Mouse (Mus musculus): ENCODE data around the gene Itga9. TPM values are rescaled to one million over a fixed set of nuclear protein-coding genes. Genes with fewer than 3 reads are reported as not detected.

Itga9 gene
- polyA plus RNA-seq, 1 experiment from 2014 or later, result 2.8 TPM

- no peaks in the 10 kb centered on the region for H3K27me3 ChIP-seq
- no peak overlapping the region for H3K9ac ChIP-seq
- 83% methylated on average over 7 of the region's 7 CpGs for WGBS
- H3K4me1 ChIP-seq (replicated peaks), result no peaks in the 10 kb centered on the region
- no peak overlapping the region for H3K4me2 ChIP-seq
- no peak for ATAC-seq (ENCODE audit: low FRiP score, low read depth)
- no peak overlapping the region for H3K4me3 ChIP-seq
- 0 out of 2 replicates have a peak, but pooled peaks cover 3% of the 10 kb centered on the region for H3K36me3 ChIP-seq
- no peak overlapping the region for H3K27ac ChIP-seq (replicated peaks)
- no peaks in the 10 kb centered on the region for H3K9me3 ChIP-seq
These were observed 53.8 kb downstream of the Itga9 start for GRCm38 (mm10) chr9:118660259-118660658.

GRCm38 (mm10) chr9:118662026-118662425 lies 55.5 kb downstream of the Itga9 start:
- no peaks in the 10 kb centered on the region for H3K27me3 ChIP-seq
- H3K4me3 ChIP-seq, result no peak overlapping the region
- H3K36me3 ChIP-seq, result 0 out of 2 replicates have a peak, but pooled peaks cover 6% of the 10 kb centered on the region
- 92% methylated on average over 8 of the region's 8 CpGs for WGBS
- H3K27ac ChIP-seq (replicated peaks), result no peak overlapping the region
- no peaks in the 10 kb centered on the region for H3K4me1 ChIP-seq (replicated peaks)
- no peaks in the 10 kb centered on the region for H3K9me3 ChIP-seq
- H3K4me2 ChIP-seq, result no peak overlapping the region
- H3K9ac ChIP-seq, result no peak overlapping the region
- ATAC-seq (ENCODE audit: low FRiP score, low read depth), result no peak

GRCm38 (mm10) chr9:118662476-118662875 lies 56.0 kb downstream of the Itga9 start:
- H3K36me3 ChIP-seq, result 0 out of 2 replicates have a peak, but pooled peaks cover 6% of the 10 kb centered on the region
- no peak overlapping the region for H3K4me3 ChIP-seq
- no peak overlapping the region for H3K27ac ChIP-seq (replicated peaks)
- H3K4me1 ChIP-seq (replicated peaks), result no peaks in the 10 kb centered on the region
- H3K9me3 ChIP-seq, result no peaks in the 10 kb centered on the region
- H3K9ac ChIP-seq, result no peak overlapping the region
- WGBS, result 93% methylated on average over 10 of the region's 10 CpGs
- no peak overlapping the region for H3K4me2 ChIP-seq
- no peak for ATAC-seq (ENCODE audit: low FRiP score, low read depth)
- H3K27me3 ChIP-seq, result no peaks in the 10 kb centered on the region

- H3K9ac ChIP-seq, result no peak overlapping the region
These were observed 57.4 kb downstream of the Itga9 start for GRCm38 (mm10) chr9:118663938-118664337.

GRCm38 (mm10) chr9:118666069-118666468 lies 59.6 kb downstream of the Itga9 start:
- H3K9me3 ChIP-seq, result no peaks in the 10 kb centered on the region
- ATAC-seq (ENCODE audit: low FRiP score, low read depth), result no peak
- no peaks in the 10 kb centered on the region for H3K4me1 ChIP-seq (replicated peaks)
- H3K4me2 ChIP-seq, result no peak overlapping the region
- no peak overlapping the region for H3K27ac ChIP-seq (replicated peaks)
- H3K4me3 ChIP-seq, result no peak overlapping the region
- H3K36me3 ChIP-seq, result 0 out of 2 replicates have a peak, but pooled peaks cover 6% of the 10 kb centered on the region
- no peaks in the 10 kb centered on the region for H3K27me3 ChIP-seq
- 86% methylated on average over 3 of the region's 3 CpGs for WGBS
- H3K9ac ChIP-seq, result no peak overlapping the region

More at GRCm38 (mm10) chr9:118663938-118664337, 57.4 kb downstream of the Itga9 start:
- Histone ChIP-seq H3K4me1 (replicated peaks) (no peaks in the 10 kb centered on the region), H3K4me2 (no peak overlapping the region), H3K9me3 (no peaks in the 10 kb centered on the region), H3K4me3 (no peak overlapping the region), H3K27me3 (no peaks in the 10 kb centered on the region), H3K36me3 (0 out of 2 replicates have a peak, but pooled peaks cover 6% of the 10 kb centered on the region), H3K27ac (replicated peaks) (no peak overlapping the region)
- no peak for ATAC-seq (ENCODE audit: low FRiP score, low read depth)
- WGBS, result 45% methylated on average over 6 of the region's 6 CpGs

- no peak overlapping the region for H3K9ac ChIP-seq
- 86% methylated on average over 3 of the region's 3 CpGs for WGBS
- H3K27ac ChIP-seq (replicated peaks), result no peak overlapping the region
- no peak overlapping the region for H3K4me3 ChIP-seq
- H3K36me3 ChIP-seq, result 0 out of 2 replicates have a peak, but pooled peaks cover 3% of the 10 kb centered on the region
- H3K27me3 ChIP-seq, result no peaks in the 10 kb centered on the region
- no peak for ATAC-seq (ENCODE audit: low FRiP score, low read depth)
- H3K4me2 ChIP-seq, result no peak overlapping the region
- no peaks in the 10 kb centered on the region for H3K4me1 ChIP-seq (replicated peaks)
- H3K9me3 ChIP-seq, result no peaks in the 10 kb centered on the region
These were observed 63.2 kb downstream of the Itga9 start for GRCm38 (mm10) chr9:118669696-118670095.

GRCm38 (mm10) chr9:118674277-118674676 lies 67.8 kb downstream of the Itga9 start:
- Histone ChIP-seq H3K27me3 (no peaks in the 10 kb centered on the region), H3K4me3 (no peak overlapping the region), H3K4me1 (replicated peaks) (peaks cover 7% of the 10 kb centered on the region), H3K9ac (no peak overlapping the region), H3K36me3 (no peaks in the 10 kb centered on the region), H3K27ac (replicated peaks) (no peak overlapping the region), H3K9me3 (no peaks in the 10 kb centered on the region), H3K4me2 (no peak overlapping the region)
- WGBS, result 62% methylated on average over 12 of the region's 12 CpGs
- no peak for ATAC-seq (ENCODE audit: low FRiP score, low read depth)

GRCm38 (mm10) chr9:118674761-118675160 lies 68.3 kb downstream of the Itga9 start:
- WGBS, result 90% methylated on average over 22 of the region's 22 CpGs
- no peak overlapping the region for H3K4me2 ChIP-seq
- ATAC-seq (ENCODE audit: low FRiP score, low read depth), result no peak
- H3K36me3 ChIP-seq, result no peaks in the 10 kb centered on the region
- no peak overlapping the region for H3K4me3 ChIP-seq
- H3K27ac ChIP-seq (replicated peaks), result no peak overlapping the region
- no peaks in the 10 kb centered on the region for H3K27me3 ChIP-seq
- H3K9ac ChIP-seq, result no peak overlapping the region
- no peaks in the 10 kb centered on the region for H3K9me3 ChIP-seq
- peaks cover 7% of the 10 kb centered on the region for H3K4me1 ChIP-seq (replicated peaks)

GRCm38 (mm10) chr9:118675573-118676170 lies 69.2 kb downstream of the Itga9 start:
- H3K4me3 ChIP-seq, result no peak overlapping the region
- no peak for ATAC-seq (ENCODE audit: low FRiP score, low read depth)
- no peak overlapping the region for H3K9ac ChIP-seq
- no peaks in the 10 kb centered on the region for H3K36me3 ChIP-seq
- H3K27ac ChIP-seq (replicated peaks), result no peak overlapping the region
- peaks cover 7% of the 10 kb centered on the region for H3K4me1 ChIP-seq (replicated peaks)
- no peaks in the 10 kb centered on the region for H3K27me3 ChIP-seq
- WGBS, result 96% methylated on average over 8 of the region's 8 CpGs
- no peaks in the 10 kb centered on the region for H3K9me3 ChIP-seq
- H3K4me2 ChIP-seq, result no peak overlapping the region

GRCm38 (mm10) chr9:118676692-118677091 lies 70.2 kb downstream of the Itga9 start:
- H3K4me1 ChIP-seq (replicated peaks), result peaks cover 7% of the 10 kb centered on the region
- no peaks in the 10 kb centered on the region for H3K36me3 ChIP-seq
- no peaks in the 10 kb centered on the region for H3K27me3 ChIP-seq
- H3K4me3 ChIP-seq, result no peak overlapping the region
- no peak overlapping the region for H3K4me2 ChIP-seq
- H3K9me3 ChIP-seq, result no peaks in the 10 kb centered on the region
- ATAC-seq (ENCODE audit: low FRiP score, low read depth), result no peak
- no peak overlapping the region for H3K9ac ChIP-seq
- H3K27ac ChIP-seq (replicated peaks), result no peak overlapping the region
- WGBS, result 78% methylated on average over 8 of the region's 8 CpGs

- H3K4me3 ChIP-seq, result no peak overlapping the region
- 30% methylated on average over 9 of the region's 9 CpGs for WGBS
- ATAC-seq (ENCODE audit: low FRiP score, low read depth), result no peak
These were observed 70.9 kb downstream of the Itga9 start for GRCm38 (mm10) chr9:118677349-118677748.

GRCm38 (mm10) chr9:118678020-118678750 lies 71.7 kb downstream of the Itga9 start:
- Histone ChIP-seq H3K9me3 (no peaks in the 10 kb centered on the region), H3K9ac (no peak overlapping the region), H3K27ac (replicated peaks) (no peak overlapping the region), H3K4me1 (replicated peaks) (peaks cover 7% of the 10 kb centered on the region), H3K4me3 (no peak overlapping the region), H3K36me3 (no peaks in the 10 kb centered on the region), H3K4me2 (no peak overlapping the region), H3K27me3 (no peaks in the 10 kb centered on the region)
- ATAC-seq (ENCODE audit: low FRiP score, low read depth), result no peak
- 64% methylated on average over 15 of the region's 15 CpGs for WGBS

More at GRCm38 (mm10) chr9:118677349-118677748, 70.9 kb downstream of the Itga9 start:
- H3K4me2 ChIP-seq, result no peak overlapping the region
- H3K27ac ChIP-seq (replicated peaks), result no peak overlapping the region
- no peak overlapping the region for H3K9ac ChIP-seq
- no peaks in the 10 kb centered on the region for H3K36me3 ChIP-seq
- no peaks in the 10 kb centered on the region for H3K9me3 ChIP-seq
- H3K27me3 ChIP-seq, result no peaks in the 10 kb centered on the region
- peaks cover 7% of the 10 kb centered on the region for H3K4me1 ChIP-seq (replicated peaks)
